Mouse (Mus musculus) layer of hippocampus, postnatal 14 days (tissue): ENCODE results near the gene Hist1h3e. TPM values are rescaled to one million over a fixed set of nuclear protein-coding genes. Genes with fewer than 3 reads are reported as not detected.
"Not testable (repeated sequence)": the region's sequence is repeated elsewhere in the genome, so short reads cannot be mapped to it uniquely, and the experiment has no call there.

Source experiments
- DNase-seq, 2 experiments: peaks; one replicate each; pipeline ENCODE4 v3.0.0; 2021 to 2022; ENCODE audit warnings: low spot score in 2 of 2, mixed read lengths in 1 of 2
- total RNA-seq, 2 experiments: library from RNA; stranded (reverse); gene quantifications; 2 replicates each; pipeline ENCODE4 v1.2.3; 2021

Gene Hist1h3e
- total RNA-seq, 2 experiments from 2014 or later, result 60.0 to 69.0 TPM

- no peak for DNase-seq
Measured at GRCm38 (mm10) chr13:23541497-23541896, 20.7 kb downstream of the Hist1h3e start.

- not testable (repeated sequence) for DNase-seq
Measured at GRCm38 (mm10) chr13:23539821-23540220, 22.3 kb downstream of the Hist1h3e start.

GRCm38 (mm10) chr13:23538249-23538648 lies 23.9 kb downstream of the Hist1h3e start:
- DNase-seq, result no peak

- no peak for DNase-seq
Measured at GRCm38 (mm10) chr13:23537006-23537710, 25.0 kb downstream of the Hist1h3e start.

- DNase-seq, result no peak
Measured at GRCm38 (mm10) chr13:23536076-23536822, 25.9 kb downstream of the Hist1h3e start.

- DNase-seq, result peak; percentile 87 to 96
Measured at GRCm38 (mm10) chr13:23535137-23536075, 26.8 kb downstream of the Hist1h3e start, which contains the start of gene Hist1h3g. TSS of gene Hist1h3g (plus strand) at chr13:23535422.

GRCm38 (mm10) chr13:23534368-23535131 lies 27.6 kb downstream of the Hist1h3e start:
- DNase-seq, result peak in 1 of 2 experiments; percentile 56

GRCm38 (mm10) chr13:23533560-23534367 lies 28.4 kb downstream of the Hist1h3e start, which contains the start of gene Hist1h2af:
TSS of gene Hist1h2af (plus strand) at chr13:23533906.
- DNase-seq, result peak in 1 of 2 experiments; percentile 88

- no peak for DNase-seq
Measured at GRCm38 (mm10) chr13:23532262-23533075, 29.7 kb downstream of the Hist1h3e start.

GRCm38 (mm10) chr13:23530901-23531875 lies 31.0 kb downstream of the Hist1h3e start, which contains the start of gene Hist1h4h:
TSS of gene Hist1h4h (plus strand) at chr13:23531050.
- peak; percentile 96 to 99 for DNase-seq

- peak; percentile 78 to 88 for DNase-seq
Measured at GRCm38 (mm10) chr13:23530181-23530900, 31.8 kb downstream of the Hist1h3e start.

GRCm38 (mm10) chr13:23529480-23530165 lies 32.5 kb downstream of the Hist1h3e start:
- no peak for DNase-seq

GRCm38 (mm10) chr13:23529005-23529404 lies 33.2 kb downstream of the Hist1h3e start:
- no peak for DNase-seq

- peak; percentile 94 to 96 for DNase-seq
Measured at GRCm38 (mm10) chr13:23526312-23526711, 35.9 kb downstream of the Hist1h3e start.

- no peak for DNase-seq
Measured at GRCm38 (mm10) chr13:23525901-23526300, 36.3 kb downstream of the Hist1h3e start.

- peak; percentile 73 to 80 for DNase-seq
Measured at GRCm38 (mm10) chr13:23524654-23525053, 37.5 kb downstream of the Hist1h3e start.
